ENCODE assay signal across 11 mouse cellular contexts in genomic region chr7:73657283-73657682, GRCm38 (mm10).
DNase-seq lines count a peak whose midpoint lies in the region; ATAC-seq and TF ChIP-seq lines count a peak whose summit lies in the region.
"Had no signal": no experiment of that assay in that cellular context is flagged by ENCODE, and none has a peak within 500 bp of the region (broad histone marks: within the 10 kb centered on the region; RNA-seq: fewer than 3 reads in every experiment).

No protein-coding gene starts in this region.

- H3K4me3 ChIP-seq in heart, embryonic 13.5 days = no peak overlapping the region
- H3K4me3 ChIP-seq in kidney, postnatal 0 days (replicated peaks; ENCODE audit: low read depth, low read length) = no peak overlapping the region
- H3K4me3 ChIP-seq in intestine, postnatal 0 days (ENCODE audit: low read depth, low read length) = no peak overlapping the region
- no peak overlapping the region for H3K4me3 ChIP-seq in forebrain, embryonic 12.5 days (replicated peaks)
- H3K4me3 ChIP-seq: hindbrain, embryonic 15.5 days; limb, embryonic 15.5 days had no signal

- no peak for TF ChIP-seq CTCF in kidney, postnatal 0 days (IDR thresholded peaks at IDR 0.05; ENCODE audit: low read depth)
- TF ChIP-seq CTCF in intestine, postnatal 0 days (IDR thresholded peaks at IDR 0.05; ENCODE audit: low read depth) = no peak

- H3K27ac ChIP-seq in heart, embryonic 13.5 days (replicated peaks) = no peak overlapping the region
- no peak overlapping the region for H3K27ac ChIP-seq in kidney, postnatal 0 days
- H3K27ac ChIP-seq in intestine, postnatal 0 days (ENCODE audit: low read depth, low read length) = no peak overlapping the region
- H3K27ac ChIP-seq in forebrain, embryonic 12.5 days = no peak overlapping the region
- H3K27ac ChIP-seq: hindbrain, embryonic 15.5 days; limb, embryonic 15.5 days had no signal

- no peak overlapping the region for H3K4me2 ChIP-seq in heart, embryonic 13.5 days
- no peak overlapping the region for H3K4me2 ChIP-seq in kidney, postnatal 0 days (ENCODE audit: low read length)
- H3K4me2 ChIP-seq in intestine, postnatal 0 days (replicated peaks; ENCODE audit: low read depth) = no peak overlapping the region
- H3K4me2 ChIP-seq in forebrain, embryonic 12.5 days = no peak overlapping the region
- H3K4me2 ChIP-seq: hindbrain, embryonic 15.5 days; limb, embryonic 15.5 days had no signal

- H3K36me3 ChIP-seq in heart, embryonic 13.5 days = no peaks in the 10 kb centered on the region
- H3K36me3 ChIP-seq in kidney, postnatal 0 days (ENCODE audit: insufficient read depth, low read length) = no peaks in the 10 kb centered on the region
- H3K36me3 ChIP-seq in intestine, postnatal 0 days (ENCODE audit: control insufficient read depth, insufficient read depth) = no peaks in the 10 kb centered on the region
- no peaks in the 10 kb centered on the region for H3K36me3 ChIP-seq in forebrain, embryonic 12.5 days (replicated peaks)
- H3K36me3 ChIP-seq: hindbrain, embryonic 15.5 days; limb, embryonic 15.5 days had no signal

- ATAC-seq in heart, embryonic 13.5 days (ENCODE audit: extremely low read depth, insufficient number of reproducible peaks, low FRiP score, low TSS enrichment) = no peak; the same call in 1 of the 2 replicates
- ATAC-seq in kidney, postnatal 0 days (replicated peaks; ENCODE audit: low FRiP score, low read depth) = 0 out of 2 replicates have a peak, but pooled peaks have one; percentile 48
- no peak for ATAC-seq in intestine, postnatal 0 days
- ATAC-seq in forebrain, embryonic 12.5 days (ENCODE audit: low FRiP score) = no peak

- peaks cover 12% of the 10 kb centered on the region for H3K4me1 ChIP-seq in heart, embryonic 13.5 days
- no peaks in the 10 kb centered on the region for H3K4me1 ChIP-seq in kidney, postnatal 0 days (replicated peaks; ENCODE audit: insufficient read depth, low read length)
- H3K4me1 ChIP-seq in intestine, postnatal 0 days (replicated peaks; ENCODE audit: control insufficient read depth, insufficient read depth, low read length) = no peaks in the 10 kb centered on the region
- peaks cover 5% of the 10 kb centered on the region; the same call in 1 of the 2 replicates for H3K4me1 ChIP-seq in forebrain, embryonic 12.5 days
- H3K4me1 ChIP-seq: limb, embryonic 15.5 days had no signal

- WGBS in heart, embryonic 13.5 days = 27% methylated on average over 7 of the region's 7 CpGs
- 24% methylated on average over 7 of the region's 7 CpGs for WGBS in kidney, postnatal 0 days
- WGBS in intestine, postnatal 0 days = 38% methylated on average over 7 of the region's 7 CpGs
- 83% methylated on average over 7 of the region's 7 CpGs for WGBS in forebrain, embryonic 12.5 days

- H3K9me3 ChIP-seq in heart, embryonic 13.5 days = no peaks in the 10 kb centered on the region
- H3K9me3 ChIP-seq in kidney, postnatal 0 days (replicated peaks; ENCODE audit: low read length) = no peaks in the 10 kb centered on the region
- no peaks in the 10 kb centered on the region for H3K9me3 ChIP-seq in intestine, postnatal 0 days (ENCODE audit: control insufficient read depth)
- H3K9me3 ChIP-seq in forebrain, embryonic 12.5 days = no peaks in the 10 kb centered on the region
- H3K9me3 ChIP-seq: hindbrain, embryonic 15.5 days; limb, embryonic 15.5 days had no signal

- H3K27me3 ChIP-seq in heart, embryonic 13.5 days (replicated peaks) = peaks cover 20% of the 10 kb centered on the region
- 0 out of 2 replicates have a peak, but pooled peaks cover 5% of the 10 kb centered on the region for H3K27me3 ChIP-seq in kidney, postnatal 0 days (ENCODE audit: insufficient read depth, low read length)
- no peaks in the 10 kb centered on the region for H3K27me3 ChIP-seq in intestine, postnatal 0 days (replicated peaks; ENCODE audit: control insufficient read depth, insufficient read depth, low read length)
- H3K27me3 ChIP-seq in forebrain, embryonic 12.5 days = peaks cover 13% of the 10 kb centered on the region; the same call in 1 of the 2 replicates

- DNase-seq in adrenal gland, adult (ENCODE audit: inconsistent age in 2 of 2, low spot score in 1 of 2) = peak; percentile 33 to 61
- no peak for DNase-seq in adrenal gland, postnatal 4 days (ENCODE audit: low spot score in 2 of 2)
- DNase-seq in MN1 (ENCODE audit: low spot score) = peak; percentile 62
- peak; percentile 36 for DNase-seq in kidney, postnatal 0 days (ENCODE audit: low spot score)
- DNase-seq in ovary, adult 18-20 months (ENCODE audit: low spot score) = no peak
- DNase-seq: cerebellum, adult 11-12 months had no signal

- 0 out of 2 replicates have a peak overlapping the region, but pooled peaks have one; percentile 21 for H3K9ac ChIP-seq in heart, embryonic 13.5 days
- no peak overlapping the region for H3K9ac ChIP-seq in kidney, postnatal 0 days (ENCODE audit: low read depth, low read length)
- H3K9ac ChIP-seq in intestine, postnatal 0 days (ENCODE audit: low read depth, low read length) = no peak overlapping the region
- H3K9ac ChIP-seq in forebrain, embryonic 12.5 days = no peak overlapping the region
- H3K9ac ChIP-seq: hindbrain, embryonic 15.5 days; limb, embryonic 15.5 days had no signal

Comparison
In these comparisons a context has a peak if more than half of its experiments do, and no peak if none do; other contexts are left out.
1. DNase-seq: peak in adrenal gland, adult (2 of 2), MN1 (single experiment) and kidney, postnatal 0 days (single experiment); none in adrenal gland, postnatal 4 days (0 of 2) and ovary, adult 18-20 months (single experiment).